Mouse (Mus musculus): ENCODE data around the gene Scnm1. TPM values are rescaled to one million over a fixed set of nuclear protein-coding genes. Genes with fewer than 3 reads are reported as not detected.
A peak's percentile ranks its signal among the peaks of the same experiment; 100 is the strongest.
"Not testable (repeated sequence)": the region's sequence is repeated elsewhere in the genome, so short reads cannot be mapped to it uniquely, and the experiment has no call there.

Gene Scnm1
- total and polyA plus RNA-seq, 3 experiments = 28.3 to 46.8 (median 32.1) TPM

GRCm38 (mm10) chr3:95136336-95136735 is 2.5 kb upstream of the Scnm1 start:
- H3K36me3 ChIP-seq (ENCODE audit: control insufficient read depth, insufficient read depth, low read length) = no peaks in the 10 kb centered on the region; the same call in 1 of the 2 replicates
- TF ChIP-seq CTCF (IDR thresholded peaks at IDR 0.05) (no peak), POLR2A (IDR thresholded peaks at IDR 0.05; ENCODE audit: insufficient read depth, low read depth, low read length) (no peak), EP300 (IDR thresholded peaks at IDR 0.05; ENCODE audit: insufficient read depth, low read depth, low read length) (no peak)
- no peak overlapping the region for H3K27ac ChIP-seq
- no peaks in the 10 kb centered on the region for H3K27me3 ChIP-seq (ENCODE audit: control insufficient read depth, insufficient read depth, low read length)
- 87% methylated on average over 3 of the region's 3 CpGs for WGBS
- H3K9ac ChIP-seq (ENCODE audit: low read depth, low read length) = no peak overlapping the region
- intact Hi-C loops (cut with DNase I) = no loop called here
- H3K79me2 ChIP-seq (replicated peaks; ENCODE audit: control insufficient read depth, insufficient read depth, low read length) = no peaks in the 10 kb centered on the region
- no peak for DNase-seq
- H3K4me3 ChIP-seq = no peak overlapping the region
- H3K4me1 ChIP-seq (ENCODE audit: control insufficient read depth, insufficient read depth, low read length) = peaks cover 6% of the 10 kb centered on the region

- TF ChIP-seq EP300 (IDR thresholded peaks at IDR 0.05; ENCODE audit: insufficient read depth, low read depth, low read length) (no peak), CTCF (IDR thresholded peaks at IDR 0.05) (no peak), POLR2A (IDR thresholded peaks at IDR 0.05; ENCODE audit: insufficient read depth, low read depth, low read length) (no peak)
- DNase-seq = no peak
- Histone ChIP-seq H3K4me1 (ENCODE audit: control insufficient read depth, insufficient read depth, low read length) (peaks cover 6% of the 10 kb centered on the region), H3K27me3 (ENCODE audit: control insufficient read depth, insufficient read depth, low read length) (no peaks in the 10 kb centered on the region), H3K79me2 (replicated peaks; ENCODE audit: control insufficient read depth, insufficient read depth, low read length) (no peaks in the 10 kb centered on the region), H3K4me3 (no peak overlapping the region; the same call in 1 of the 2 replicates), H3K36me3 (ENCODE audit: control insufficient read depth, insufficient read depth, low read length) (no peaks in the 10 kb centered on the region; the same call in 1 of the 2 replicates), H3K9ac (ENCODE audit: low read depth, low read length) (no peak overlapping the region), H3K27ac (no peak overlapping the region)
- intact Hi-C loops (cut with DNase I) = no loop called here
- 55% methylated on average over 7 of the region's 7 CpGs for WGBS
Observed at GRCm38 (mm10) chr3:95135433-95136052, 1.7 kb upstream of the Scnm1 start.

- Histone ChIP-seq H3K36me3 (ENCODE audit: control insufficient read depth, insufficient read depth, low read length) (no peaks in the 10 kb centered on the region; the same call in 1 of the 2 replicates), H3K27ac (peak overlapping the region; percentile 1; the same call in 1 of the 2 replicates), H3K9ac (ENCODE audit: low read depth, low read length) (no peak overlapping the region), H3K4me1 (ENCODE audit: control insufficient read depth, insufficient read depth, low read length) (peaks cover 6% of the 10 kb centered on the region), H3K79me2 (replicated peaks; ENCODE audit: control insufficient read depth, insufficient read depth, low read length) (no peaks in the 10 kb centered on the region), H3K27me3 (ENCODE audit: control insufficient read depth, insufficient read depth, low read length) (no peaks in the 10 kb centered on the region), H3K4me3 (peak overlapping the region; percentile 44)
- 9% methylated on average over 6 of the region's 6 CpGs for WGBS
- DNase-seq = peak; percentile 58 to 62
- intact Hi-C loops (cut with DNase I) = no loop called here
- TF ChIP-seq EP300 (IDR thresholded peaks at IDR 0.05; ENCODE audit: insufficient read depth, low read depth, low read length) = no peak
- TF ChIP-seq CTCF (IDR thresholded peaks at IDR 0.05) = no peak
- TF ChIP-seq POLR2A (IDR thresholded peaks at IDR 0.05; ENCODE audit: insufficient read depth, low read depth, low read length) = peak; percentile 51
Observed at GRCm38 (mm10) chr3:95135023-95135422, 1.2 kb upstream of the Scnm1 start.

- H3K4me1 ChIP-seq (ENCODE audit: control insufficient read depth, insufficient read depth, low read length); H3K4me3 ChIP-seq; DNase-seq; H3K36me3 ChIP-seq (ENCODE audit: control insufficient read depth, insufficient read depth, low read length); H3K79me2 ChIP-seq (replicated peaks; ENCODE audit: control insufficient read depth, insufficient read depth, low read length); H3K9ac ChIP-seq (ENCODE audit: low read depth, low read length); intact Hi-C loops (cut with DNase I); H3K27me3 ChIP-seq (ENCODE audit: control insufficient read depth, insufficient read depth, low read length); H3K27ac ChIP-seq: not testable (repeated sequence)
- no CpG with 5 or more reads among the region's 12 CpGs for WGBS
Observed at GRCm38 (mm10) chr3:95134133-95134532, 322 bp upstream of the Scnm1 start.

GRCm38 (mm10) chr3:95133176-95133575 is 635 bp downstream of the Scnm1 start:
- Histone ChIP-seq H3K4me1 (ENCODE audit: control insufficient read depth, insufficient read depth, low read length) (peaks cover 6% of the 10 kb centered on the region), H3K27ac (peak overlapping the region; percentile 93), H3K79me2 (replicated peaks; ENCODE audit: control insufficient read depth, insufficient read depth, low read length) (no peaks in the 10 kb centered on the region), H3K9ac (ENCODE audit: low read depth, low read length) (peak overlapping the region; percentile 73), H3K36me3 (ENCODE audit: control insufficient read depth, insufficient read depth, low read length) (no peaks in the 10 kb centered on the region; the same call in 1 of the 2 replicates), H3K4me3 (peak overlapping the region; percentile 86), H3K27me3 (ENCODE audit: control insufficient read depth, insufficient read depth, low read length) (no peaks in the 10 kb centered on the region)
- TF ChIP-seq POLR2A (IDR thresholded peaks at IDR 0.05; ENCODE audit: insufficient read depth, low read depth, low read length) (no peak), EP300 (IDR thresholded peaks at IDR 0.05; ENCODE audit: insufficient read depth, low read depth, low read length) (no peak), CTCF (IDR thresholded peaks at IDR 0.05) (no peak)
- no peak for DNase-seq
- 49% methylated on average over 11 of the region's 11 CpGs for WGBS
- intact Hi-C loops (cut with DNase I) = loop anchor here (2.0 kb wide), 1 partner anchor 22 kb away; the partner anchor contains the start of gene Vps72

- H3K4me1 ChIP-seq (ENCODE audit: control insufficient read depth, insufficient read depth, low read length); H3K9ac ChIP-seq (ENCODE audit: low read depth, low read length); H3K27ac ChIP-seq; H3K4me3 ChIP-seq; H3K36me3 ChIP-seq (ENCODE audit: control insufficient read depth, insufficient read depth, low read length); DNase-seq; H3K79me2 ChIP-seq (replicated peaks; ENCODE audit: control insufficient read depth, insufficient read depth, low read length); H3K27me3 ChIP-seq (ENCODE audit: control insufficient read depth, insufficient read depth, low read length): not testable (repeated sequence)
- peak; percentile 63 for TF ChIP-seq CTCF (IDR thresholded peaks at IDR 0.05)
- WGBS = 91% methylated on average over 2 of the region's 2 CpGs
- intact Hi-C loops (cut with DNase I) = loop anchor here (2.0 kb wide), 1 partner anchor 22 kb away; the partner anchor contains the start of gene Vps72
Observed at GRCm38 (mm10) chr3:95132389-95132788, 1.4 kb downstream of the Scnm1 start.
